Mouse (Mus musculus) large intestine, adult 2 months (tissue): ENCODE measurements at regions not wholly inside any gene's neighbourhood (a gene's known extent, or its start where the extent isn't known, plus 50 kb on each side); places are given as distances from the start of the nearest gene placed in this dataset.
"Not testable (repeated sequence)": the region's sequence is repeated elsewhere in the genome, so short reads cannot be mapped to it uniquely, and the experiment has no call there.

Experiments used
- DNase-seq: peaks from one replicate; pipeline ENCODE4 v3.0.0-alpha.2; 2012; ENCODE audit warnings: low read depth, low spot score
- WGBS: fragments of 180-500 bp; shearing (Covaris S2); methylation state at CpG from one replicate; pipeline ENCODE4 v1.1.7; 2018; 5-methylcytosine and 5-hydroxymethylcytosine counted together

GRCm38 (mm10) chr15:37110462-37110861, 102.9 kb upstream of the Zfp706 start:
- WGBS: 92% methylated on average over 14 of the region's 14 CpGs
- DNase-seq: no peak

- no peak for DNase-seq
- WGBS: 24% methylated on average over 2 of the region's 2 CpGs
These were observed 94.5 kb upstream of the Zfp706 start for GRCm38 (mm10) chr15:37102035-37102555.

DNA sequence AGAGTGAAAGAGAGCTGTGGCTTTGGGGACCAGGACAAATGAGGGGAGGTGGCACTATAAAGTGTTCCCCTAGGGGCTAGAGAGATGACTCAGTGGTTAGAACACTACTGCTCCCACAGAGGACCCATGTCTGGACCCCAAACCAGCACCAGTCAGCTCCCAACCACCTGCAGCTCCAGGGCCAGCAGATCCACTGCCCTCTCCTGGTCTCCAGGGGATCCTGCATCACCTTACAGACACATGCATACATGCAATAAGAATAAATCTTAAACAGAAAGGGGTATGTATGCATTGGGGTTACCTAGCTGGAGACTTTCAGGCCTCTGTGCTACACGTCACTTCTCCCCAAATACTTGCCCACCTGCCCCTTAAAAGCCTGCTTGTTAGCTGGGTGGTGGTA, 93.8 kb upstream of the Zfp706 start:
- no peak for DNase-seq
- 93% methylated on average over 1 of the region's 1 CpGs for WGBS

DNA sequence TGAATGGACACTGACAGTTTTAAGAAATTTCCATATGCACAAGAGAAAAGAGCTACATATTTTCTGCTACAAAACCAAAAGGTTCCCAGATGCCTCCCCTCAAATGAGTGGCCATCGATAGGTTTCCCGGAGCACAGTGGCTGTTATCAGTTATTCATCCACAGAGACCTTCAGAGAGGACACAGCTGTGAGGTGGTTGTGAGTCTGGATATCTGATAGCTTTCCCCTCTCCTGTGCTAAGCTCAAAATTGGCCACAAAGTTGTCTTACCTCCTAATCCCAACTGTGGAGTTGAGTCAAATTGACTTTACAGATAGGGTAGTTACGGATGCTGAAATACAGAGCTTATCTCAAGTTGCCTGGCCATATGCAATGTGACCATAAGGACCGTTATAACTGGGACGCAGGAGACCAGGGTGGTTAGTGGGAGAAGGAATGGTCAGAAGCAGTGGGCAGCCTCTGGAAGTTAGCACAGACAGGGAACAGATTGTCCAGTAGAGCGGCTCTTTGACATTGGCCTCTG, 93.3 kb upstream of the Zfp706 start:
- no peak for DNase-seq
- WGBS: 93% methylated on average over 6 of the region's 6 CpGs

DNA sequence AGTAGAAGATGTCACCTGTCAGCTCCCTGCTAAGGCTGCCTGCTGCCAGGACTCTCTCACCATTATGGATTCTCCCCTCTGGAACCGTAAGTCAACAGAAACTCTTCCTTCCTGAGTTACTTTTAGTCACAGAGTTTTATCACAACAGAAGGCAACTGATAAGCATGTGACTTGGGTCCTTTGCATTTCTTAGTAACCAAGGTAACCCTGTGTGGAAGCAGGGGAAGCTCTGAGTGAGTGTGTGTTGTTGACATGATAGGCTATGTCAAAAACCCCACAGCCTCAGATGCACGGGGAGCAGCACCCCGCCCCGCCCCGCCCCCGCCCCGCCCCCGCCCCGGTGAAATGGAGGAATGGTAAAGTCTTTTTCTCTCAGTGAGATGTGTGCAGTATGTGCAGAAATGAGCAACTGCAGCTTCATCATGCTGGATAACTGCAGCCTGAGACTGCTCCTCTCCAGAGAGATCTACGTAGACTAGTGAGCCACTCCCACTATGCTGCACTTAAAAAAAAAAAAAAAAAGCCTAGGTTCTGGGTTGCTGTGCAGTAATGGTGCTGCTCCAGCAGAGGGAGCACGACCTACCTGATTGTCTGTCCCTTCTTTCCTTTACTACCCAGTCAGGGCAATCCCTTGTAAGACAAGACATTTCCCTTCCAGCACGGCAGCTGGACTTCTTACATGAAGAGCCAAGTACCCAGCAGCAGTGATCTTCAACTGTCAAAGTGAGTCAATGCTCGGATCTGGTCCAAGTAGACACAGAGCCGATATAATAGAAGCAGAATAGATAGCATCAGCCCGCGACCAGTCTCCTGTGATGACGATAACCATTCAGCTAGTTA, 92.6 kb upstream of the Zfp706 start:
- DNase-seq: no peak
- 25% methylated on average over 17 of the region's 17 CpGs for WGBS

GRCm38 (mm10) chr15:37099176-37099575, 91.6 kb upstream of the Zfp706 start:
- WGBS: 71% methylated on average over 1 of the region's 1 CpGs
- DNase-seq: no peak

DNA sequence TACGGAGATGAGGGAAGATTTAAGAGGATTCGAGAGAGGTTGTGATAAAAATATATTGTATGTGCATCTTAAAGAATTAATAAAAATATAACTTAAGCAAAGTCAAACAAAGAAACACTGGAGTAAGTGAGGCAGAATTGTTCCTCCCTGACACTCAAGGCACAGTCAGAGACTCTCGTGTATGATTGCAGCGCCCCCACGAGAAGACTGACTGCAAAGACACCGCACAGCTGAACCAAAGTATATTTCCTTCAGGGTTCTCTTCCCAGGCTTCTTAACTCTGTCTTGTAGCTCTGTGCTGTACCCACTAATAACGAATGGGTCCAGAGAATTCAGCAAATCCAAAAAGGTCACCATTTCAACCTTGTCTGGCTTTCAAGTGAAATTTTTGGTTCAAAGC, 89.9 kb upstream of the Zfp706 start:
- WGBS: 95% methylated on average over 7 of the region's 7 CpGs

GRCm38 (mm10) chr15:37091171-37091570, 83.6 kb upstream of the Zfp706 start:
- DNase-seq: not testable (repeated sequence)
- 39% methylated on average over 5 of the region's 5 CpGs for WGBS

More for the DNA sequence above, 89.9 kb upstream of the Zfp706 start:
- no peak for DNase-seq

DNA sequence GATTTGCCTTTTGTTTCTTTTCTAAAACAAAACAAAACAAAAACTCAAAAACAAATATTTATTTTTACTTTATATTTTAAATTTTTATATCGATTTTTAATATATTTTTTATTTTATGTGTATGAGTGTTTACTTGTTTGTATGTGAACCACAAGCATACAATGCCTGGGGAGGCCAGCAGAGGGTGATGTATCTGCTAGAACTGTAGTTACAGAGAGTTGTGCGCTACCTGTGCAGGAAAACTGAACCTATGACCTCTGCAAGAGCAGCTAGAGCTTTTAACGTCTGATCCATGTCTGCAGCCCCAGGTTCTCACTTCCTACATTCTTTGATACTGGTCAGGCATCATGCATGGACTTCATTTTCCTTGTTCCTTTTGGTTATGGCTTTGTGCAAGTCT, 76.2 kb upstream of the Zfp706 start:
- DNase-seq: no peak
- WGBS: 78% methylated on average over 3 of the region's 3 CpGs

GRCm38 (mm10) chr15:37081836-37082235, 74.3 kb upstream of the Zfp706 start:
- WGBS: 47% methylated on average over 2 of the region's 2 CpGs
- DNase-seq: no peak

- 95% methylated on average over 2 of the region's 2 CpGs for WGBS
- DNase-seq: no peak
These were observed 73.4 kb upstream of the Zfp706 start for GRCm38 (mm10) chr15:37080931-37081330.

GRCm38 (mm10) chr15:37080395-37080794, 72.8 kb upstream of the Zfp706 start:
- DNase-seq: no peak
- WGBS: 90% methylated on average over 4 of the region's 4 CpGs

DNA sequence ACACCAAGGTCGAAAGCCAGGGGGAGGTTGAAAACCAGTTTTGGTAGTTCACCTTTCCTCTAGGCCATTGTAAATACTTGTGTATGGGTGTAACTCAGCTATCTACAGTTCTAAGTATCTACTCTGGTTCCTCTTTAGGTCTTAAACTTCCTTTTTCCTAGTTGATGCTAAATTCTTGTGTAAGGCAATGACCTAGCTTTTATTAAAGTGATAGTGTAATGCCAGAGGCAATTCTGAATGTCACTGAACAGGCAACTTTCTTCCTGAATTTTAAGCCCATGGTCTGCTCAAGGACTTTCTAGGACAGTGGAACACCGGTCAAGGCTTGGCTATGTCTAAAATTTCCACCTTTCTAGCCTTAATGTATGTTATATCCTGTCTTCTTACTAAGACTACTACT, 66.6 kb upstream of the Zfp706 start:
- not testable (repeated sequence) for DNase-seq
- WGBS: 86% methylated on average over 2 of the region's 2 CpGs

DNA sequence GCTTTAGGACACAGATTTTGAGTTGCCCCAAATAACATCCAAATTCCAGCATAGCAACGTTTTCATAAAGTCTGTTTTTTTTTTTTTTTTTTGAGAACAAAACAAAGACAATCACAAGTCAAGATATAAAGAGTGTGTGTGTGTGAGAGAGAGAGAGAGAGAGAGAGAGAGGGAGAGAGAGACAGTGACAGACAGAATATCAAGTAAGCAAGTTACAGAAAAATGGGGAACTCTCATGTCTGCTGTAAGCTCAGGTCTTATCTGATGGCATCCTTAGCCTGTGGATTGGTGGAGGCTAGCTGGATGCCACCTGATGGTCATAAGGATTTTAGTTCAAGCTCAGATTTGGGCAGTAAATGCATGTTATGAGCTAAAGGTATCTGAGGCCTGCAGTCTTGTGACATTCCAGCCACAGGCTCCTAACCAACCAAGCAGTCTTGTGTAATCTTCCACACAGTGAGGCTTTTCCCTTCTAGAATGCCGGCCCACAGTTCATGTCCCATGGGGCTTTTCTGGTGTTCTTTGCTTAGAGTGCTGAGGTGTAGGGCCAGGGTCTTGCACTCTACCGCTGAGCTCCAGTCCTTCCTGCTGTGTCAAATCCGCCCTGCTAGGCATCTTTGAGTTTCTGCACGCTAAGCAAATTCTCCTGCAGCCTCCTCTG, 64.8 kb upstream of the Zfp706 start:
- 80% methylated on average over 5 of the region's 5 CpGs for WGBS
- no peak for DNase-seq

DNA sequence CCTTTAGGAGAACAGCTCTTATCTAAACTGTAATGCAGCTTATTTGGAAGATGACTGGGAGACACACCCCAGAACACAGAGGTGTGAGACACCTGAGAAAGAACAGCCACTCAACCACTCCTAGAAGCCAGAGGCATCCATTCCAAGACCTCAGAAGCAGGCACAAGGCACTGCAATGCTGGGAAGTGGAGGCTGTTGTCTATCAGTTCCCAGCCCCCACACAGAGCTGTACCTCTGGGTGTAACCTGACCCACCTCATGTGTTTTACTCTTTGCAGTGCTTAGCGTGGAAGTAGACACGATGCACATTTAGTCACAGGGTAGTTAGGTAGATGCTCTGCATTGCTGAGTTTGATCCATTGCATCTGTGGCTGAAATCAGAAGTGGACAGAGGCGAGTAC, 62.6 kb upstream of the Zfp706 start:
- DNase-seq: no peak
- 62% methylated on average over 3 of the region's 3 CpGs for WGBS

DNA sequence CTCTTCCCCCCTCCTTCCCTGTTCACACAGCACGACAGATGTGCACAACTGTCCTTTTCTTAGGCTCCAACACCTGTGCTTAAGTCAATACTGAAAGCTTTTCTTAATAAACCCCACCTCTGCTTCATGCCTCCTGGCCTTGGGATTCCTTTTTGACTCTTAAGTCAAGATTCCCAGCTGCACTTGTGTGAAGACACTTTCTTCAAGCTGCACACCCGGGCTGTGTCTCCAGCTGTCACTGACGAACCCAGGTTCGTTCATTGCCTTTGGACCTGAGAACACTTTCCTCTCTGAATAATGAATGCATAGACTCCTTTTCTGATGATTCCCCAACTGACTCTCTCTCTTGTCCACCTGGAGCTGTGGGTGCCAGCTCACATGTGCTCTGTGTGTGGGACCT, 59.8 kb upstream of the Zfp706 start:
- 55% methylated on average over 4 of the region's 4 CpGs for WGBS
- DNase-seq: no peak

DNA sequence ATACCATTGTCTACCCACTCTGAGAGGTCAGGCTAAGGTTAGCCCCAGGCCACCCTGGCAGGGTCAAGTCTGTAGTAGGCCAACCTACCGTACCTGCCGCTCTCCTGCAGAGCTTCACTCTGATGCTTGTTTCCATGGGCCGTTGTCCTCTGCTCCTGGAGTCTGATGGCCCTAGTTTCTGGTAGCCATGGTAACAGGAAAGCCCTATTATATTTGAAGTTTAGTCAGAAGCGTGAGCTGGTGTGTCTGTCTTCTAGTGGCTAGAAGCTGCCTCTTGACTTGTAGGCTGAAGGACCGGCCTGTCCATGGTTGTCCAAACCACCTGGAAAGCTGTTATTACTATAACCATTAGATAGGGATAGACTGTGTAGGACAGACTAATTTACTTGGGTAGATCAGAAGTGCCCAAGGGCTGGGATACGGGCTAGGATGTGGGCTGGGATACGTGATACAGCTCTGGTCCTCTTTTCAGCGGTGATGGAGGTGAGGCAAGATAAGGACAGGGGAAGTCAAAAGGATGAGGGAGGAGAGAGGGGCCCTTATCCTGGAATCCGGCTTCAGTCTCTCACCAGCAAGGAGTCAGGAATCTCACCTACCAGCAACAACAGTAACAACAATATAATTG, 58.5 kb upstream of the Zfp706 start:
- DNase-seq: no peak
- WGBS: 89% methylated on average over 9 of the region's 9 CpGs

DNA sequence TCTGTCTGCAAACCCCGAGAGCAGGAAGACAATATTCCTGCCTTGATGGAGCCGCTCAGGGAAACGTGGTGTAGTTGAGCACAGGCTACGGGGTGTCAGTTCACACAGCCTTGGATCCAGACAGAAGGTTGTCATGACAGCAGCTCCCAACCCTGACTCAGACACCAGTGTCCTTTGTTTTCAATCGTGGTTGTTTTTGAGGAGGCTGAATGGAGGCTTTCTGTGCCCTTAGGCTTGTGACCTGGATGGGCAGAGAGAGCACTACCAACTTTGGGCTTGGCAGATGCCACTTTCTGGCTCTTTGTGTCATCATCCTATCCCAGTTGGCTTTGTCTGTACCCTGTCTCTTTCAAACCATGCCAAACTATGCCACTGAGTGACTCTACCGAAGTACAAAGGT, 57.8 kb upstream of the Zfp706 start:
- 90% methylated on average over 6 of the region's 6 CpGs for WGBS
- DNase-seq: no peak

GRCm38 (mm10) chr15:37063781-37064383, 56.3 kb upstream of the Zfp706 start:
- WGBS: 85% methylated on average over 6 of the region's 6 CpGs
- no peak for DNase-seq

DNA sequence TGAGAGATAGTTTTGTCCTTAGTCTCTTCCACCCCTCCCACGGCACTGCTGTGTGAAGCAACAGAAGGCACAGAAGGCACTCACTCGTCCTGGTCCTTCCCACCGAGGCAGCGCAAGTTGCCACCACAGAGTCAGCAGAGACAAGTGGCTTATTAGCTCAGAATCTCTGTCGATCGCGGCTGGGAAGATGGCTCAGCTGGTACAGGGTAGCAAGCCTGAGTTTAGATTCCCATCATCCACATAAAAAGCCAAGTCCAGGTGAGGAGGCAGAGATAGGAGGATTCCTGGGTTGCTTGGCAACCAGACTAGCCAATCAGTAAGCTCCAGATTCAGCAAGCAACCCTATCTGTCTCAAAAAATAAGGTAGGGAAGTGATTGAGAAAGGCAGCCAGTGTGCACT, 55.0 kb upstream of the Zfp706 start:
- WGBS: 90% methylated on average over 7 of the region's 7 CpGs

More for the DNA sequence above, 55.0 kb upstream of the Zfp706 start:
- no peak for DNase-seq
